14 mouse cellular contexts compared by ENCODE assay signal in genomic region chr17:26013711-26014110, GRCm38 (mm10). TPM values are rescaled to one million over a fixed set of nuclear protein-coding genes. Genes with fewer than 3 reads are reported as not detected.
DNase-seq lines count a peak whose midpoint lies in the region.
"Had no signal": no experiment of that assay in that cellular context is flagged by ENCODE, and none has a peak within 500 bp of the region (broad histone marks: within the 10 kb centered on the region; RNA-seq: fewer than 3 reads in every experiment).

No protein-coding gene starts in this region.

- DNase-seq in left cerebral cortex, adult 18-20 months (ENCODE audit: low spot score in 2 of 2): peak; percentile 53 to 54
- DNase-seq in left cerebral cortex, postnatal 4 days: no peak
- peak; percentile 77 for DNase-seq in layer of hippocampus, adult 11-12 months (ENCODE audit: low spot score)
- peak; percentile 41 to 50 for DNase-seq in layer of hippocampus, postnatal 25 days (ENCODE audit: extremely low spot score in 1 of 2, low spot score in 1 of 2)
- DNase-seq in adrenal gland, postnatal 4 days (ENCODE audit: low spot score in 2 of 2): no peak
- no peak for DNase-seq in heart, postnatal 10 days
- DNase-seq in thymus, postnatal 36 days: no peak
- DNase-seq: adrenal gland, adult 8-10 months; cerebellum, adult 18-20 months; cerebellum, postnatal 36 days; gastrocnemius, postnatal 25 days; liver; lung, adult 18-20 months; thymus, adult 18-20 months had no signal

- intact Hi-C loops in left cerebral cortex, postnatal 4 days (cut with DNase I): no loop called here
- intact Hi-C loops in heart, postnatal 10 days (cut with DNase I): no loop called here

RNA-seq across cellular contexts. Expression of gene Capn15, which starts 28.1 kb away (rescaled TPM):
- 10 to 100 TPM; 50.6 to 51.4 TPM for total RNA-seq in left cerebral cortex, adult 18-20 months (2021)
- 10 to 100 TPM; 42.2 to 45.9 TPM for total RNA-seq in left cerebral cortex, postnatal 4 days (2021)
- total RNA-seq in layer of hippocampus, postnatal 25 days (2021): 10 to 100 TPM; 48.7 to 55.2 TPM
- total RNA-seq in adrenal gland, postnatal 4 days (2021): 10 to 100 TPM; 24.0 to 24.2 TPM
- 10 to 100 TPM; 12.6 to 13.5 TPM for total RNA-seq in heart, postnatal 10 days (2021)

RNA-seq across cellular contexts. Expression of gene Rab11fip3, which starts 55.6 kb away (rescaled TPM):
- total RNA-seq in left cerebral cortex, adult 18-20 months (2021): 10 to 100 TPM; 97.8 to 98.4 TPM
- total RNA-seq in left cerebral cortex, postnatal 4 days (2021): 10 to 100 TPM; 79.6 to 82.5 TPM
- total RNA-seq in layer of hippocampus, postnatal 25 days (2021): 100 to 1,000 TPM in 1 of 2 experiments, 10 to 100 TPM in 1; 97.3 to 104 TPM
- total RNA-seq in adrenal gland, postnatal 4 days (2021): 10 to 100 TPM; 17.8 to 28.5 TPM
- total RNA-seq in heart, postnatal 10 days (2021): 10 to 100 TPM; 23.4 to 24.1 TPM

Comparison
In these comparisons a context has a peak if more than half of its experiments do, and no peak if none do; other contexts are left out.
1. DNase-seq: peak in left cerebral cortex, adult 18-20 months (2 of 2), layer of hippocampus, adult 11-12 months (single experiment) and layer of hippocampus, postnatal 25 days (2 of 2); none in left cerebral cortex, postnatal 4 days (single experiment), adrenal gland, postnatal 4 days (0 of 2), heart, postnatal 10 days (0 of 2) and thymus, postnatal 36 days (0 of 2).